Mouse (Mus musculus): ENCODE measurements around the gene 4933407L21Rik. TPM values are rescaled to one million over a fixed set of nuclear protein-coding genes. Genes with fewer than 3 reads are reported as not detected.

4933407L21Rik gene
- polyA plus RNA-seq, 1 experiment = 2.2 TPM

DNA sequence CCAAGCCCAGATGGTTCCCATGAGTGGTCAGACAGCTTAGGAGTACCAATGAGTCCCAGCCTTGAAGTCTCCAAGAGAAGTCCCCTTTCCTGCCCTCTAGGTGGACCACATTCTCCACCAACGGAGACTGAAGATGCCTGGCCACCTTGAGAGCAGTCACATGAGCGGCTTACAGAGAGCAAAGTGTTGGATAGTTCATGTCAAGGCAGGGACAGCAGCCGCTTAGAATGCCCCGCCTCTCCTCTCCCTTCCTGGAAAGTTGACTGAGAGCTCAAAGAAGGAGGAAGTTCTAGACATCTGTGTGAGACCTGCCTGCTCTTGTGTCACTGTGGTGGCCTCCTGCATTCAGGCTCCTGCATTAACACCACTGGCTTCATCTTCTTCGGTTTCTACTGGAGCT is 32.6 kb downstream of the 4933407L21Rik start, which contains the start of gene Gpr55:
Gene Gpr55 (minus strand): TSS at position 135 of the 400 bp plus-strand sequence.
- Histone ChIP-seq H3K27me3 (ENCODE audit: control insufficient read depth, insufficient read depth, low read length) (no peaks in the 10 kb centered on the region), H3K4me1 (replicated peaks; ENCODE audit: control insufficient read depth, insufficient read depth, low read length) (peaks cover 55% of the 10 kb centered on the region), H3K36me3 (ENCODE audit: control insufficient read depth, insufficient read depth, low read length) (no peaks in the 10 kb centered on the region), H3K27ac (ENCODE audit: control insufficient read depth, insufficient read depth, low read length) (peak within 1 kb of the TSS; percentile 55), H3K4me3 (ENCODE audit: control insufficient read depth, insufficient read depth, low read length) (no peak within 1 kb of the TSS)
- DNase-seq = peak; percentile 40
- WGBS = 3% methylated on average over 5 of the region's 5 CpGs
- no peak for TF ChIP-seq CTCF (IDR thresholded peaks at IDR 0.05; ENCODE audit: borderline replicate concordance, control insufficient read depth, extremely low read depth, insufficient read depth, low read length, poor library complexity)
- no peak for TF ChIP-seq POLR2A (IDR thresholded peaks at IDR 0.05; ENCODE audit: control insufficient read depth, extremely low read depth, insufficient read depth, low read length, poor library complexity)

DNA sequence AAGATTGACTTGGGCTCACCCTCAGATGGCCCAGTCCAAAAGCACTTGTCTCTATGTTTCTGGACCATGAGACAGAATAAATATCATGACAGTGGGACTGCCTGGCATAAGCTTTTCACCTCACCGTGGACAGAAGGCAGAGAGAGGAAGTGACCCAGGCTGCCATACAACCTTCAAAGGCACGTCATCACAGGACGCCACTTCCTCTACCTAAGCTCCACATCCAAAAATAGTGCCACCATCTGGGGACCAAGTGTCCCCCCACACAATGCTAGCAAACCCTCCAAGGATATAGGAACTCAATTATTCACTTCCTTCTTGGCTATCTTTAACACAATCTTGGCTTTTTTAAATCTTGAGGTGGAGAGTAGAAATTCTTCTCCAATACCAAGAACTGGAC is 33.8 kb downstream of the 4933407L21Rik start:
- 13% methylated on average over 3 of the region's 3 CpGs for WGBS
- no peaks in the 10 kb centered on the region for H3K36me3 ChIP-seq (ENCODE audit: control insufficient read depth, insufficient read depth, low read length)
- TF ChIP-seq POLR2A (IDR thresholded peaks at IDR 0.05; ENCODE audit: control insufficient read depth, extremely low read depth, insufficient read depth, low read length, poor library complexity) (no peak), CTCF (IDR thresholded peaks at IDR 0.05; ENCODE audit: borderline replicate concordance, control insufficient read depth, extremely low read depth, insufficient read depth, low read length, poor library complexity) (no peak)
- no peak overlapping the region for H3K27ac ChIP-seq (ENCODE audit: control insufficient read depth, insufficient read depth, low read length)
- peak; percentile 23 for DNase-seq
- peaks cover 47% of the 10 kb centered on the region for H3K4me1 ChIP-seq (replicated peaks; ENCODE audit: control insufficient read depth, insufficient read depth, low read length)
- no peak overlapping the region for H3K4me3 ChIP-seq (ENCODE audit: control insufficient read depth, insufficient read depth, low read length)
- H3K27me3 ChIP-seq (ENCODE audit: control insufficient read depth, insufficient read depth, low read length) = no peaks in the 10 kb centered on the region

DNA sequence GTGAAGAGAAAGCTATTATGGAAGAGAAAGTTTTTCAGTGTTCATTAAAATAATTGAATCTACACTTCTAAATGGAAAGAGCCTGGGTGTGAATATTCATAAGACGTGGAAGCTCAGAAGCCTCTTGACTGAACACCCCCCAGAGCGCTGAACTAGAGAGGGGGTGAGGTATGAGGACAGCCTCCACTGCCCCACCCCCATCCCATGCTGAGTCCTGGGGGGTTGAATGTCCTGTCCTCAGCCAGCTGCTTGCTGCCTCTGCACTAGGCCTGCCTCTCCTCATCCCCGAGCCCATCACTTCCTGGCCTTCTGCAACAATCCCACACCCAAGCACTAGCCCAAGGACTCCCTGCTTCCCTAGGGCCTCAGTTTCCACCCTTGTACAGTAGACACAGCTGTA is 37.6 kb downstream of the 4933407L21Rik start:
- TF ChIP-seq POLR2A (IDR thresholded peaks at IDR 0.05; ENCODE audit: control insufficient read depth, extremely low read depth, insufficient read depth, low read length, poor library complexity) = no peak
- TF ChIP-seq CTCF (IDR thresholded peaks at IDR 0.05; ENCODE audit: borderline replicate concordance, control insufficient read depth, extremely low read depth, insufficient read depth, low read length, poor library complexity) = no peak
- Histone ChIP-seq H3K27me3 (ENCODE audit: control insufficient read depth, insufficient read depth, low read length) (no peaks in the 10 kb centered on the region), H3K4me1 (replicated peaks; ENCODE audit: control insufficient read depth, insufficient read depth, low read length) (peaks cover 13% of the 10 kb centered on the region), H3K4me3 (ENCODE audit: control insufficient read depth, insufficient read depth, low read length) (no peak overlapping the region), H3K36me3 (ENCODE audit: control insufficient read depth, insufficient read depth, low read length) (no peaks in the 10 kb centered on the region), H3K27ac (ENCODE audit: control insufficient read depth, insufficient read depth, low read length) (no peak overlapping the region)
- no peak for DNase-seq
- WGBS = 92% methylated on average over 3 of the region's 3 CpGs

DNA sequence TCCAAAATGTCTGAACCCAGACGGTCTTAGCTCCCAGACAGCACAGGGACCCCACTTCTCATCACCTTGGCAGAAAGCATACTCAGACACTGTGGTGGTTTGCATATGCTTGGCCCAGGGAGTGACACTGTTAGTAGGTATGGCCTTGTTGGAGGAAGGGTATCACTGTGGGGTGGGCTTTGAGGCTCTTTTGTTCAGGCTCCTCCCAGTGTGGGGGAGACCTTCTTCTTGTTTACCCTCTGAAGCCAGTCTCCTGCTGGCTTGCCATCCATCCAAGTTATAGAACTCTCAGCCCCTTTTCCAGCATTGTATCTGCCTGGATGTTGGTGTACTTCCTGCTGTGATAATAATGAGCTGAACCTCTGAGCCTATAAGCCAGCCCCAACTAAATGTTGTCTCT is 40.8 kb downstream of the 4933407L21Rik start:
- no peak for DNase-seq
- 100% methylated on average over 1 of the region's 1 CpGs for WGBS
- TF ChIP-seq POLR2A (IDR thresholded peaks at IDR 0.05; ENCODE audit: control insufficient read depth, extremely low read depth, insufficient read depth, low read length, poor library complexity) (no peak), CTCF (IDR thresholded peaks at IDR 0.05; ENCODE audit: borderline replicate concordance, control insufficient read depth, extremely low read depth, insufficient read depth, low read length, poor library complexity) (no peak)
- H3K27ac ChIP-seq (ENCODE audit: control insufficient read depth, insufficient read depth, low read length) = no peak overlapping the region
- H3K4me1 ChIP-seq (replicated peaks; ENCODE audit: control insufficient read depth, insufficient read depth, low read length) = no peaks in the 10 kb centered on the region
- no peaks in the 10 kb centered on the region for H3K36me3 ChIP-seq (ENCODE audit: control insufficient read depth, insufficient read depth, low read length)
- no peak overlapping the region for H3K4me3 ChIP-seq (ENCODE audit: control insufficient read depth, insufficient read depth, low read length)
- H3K27me3 ChIP-seq (ENCODE audit: control insufficient read depth, insufficient read depth, low read length) = no peaks in the 10 kb centered on the region

DNA sequence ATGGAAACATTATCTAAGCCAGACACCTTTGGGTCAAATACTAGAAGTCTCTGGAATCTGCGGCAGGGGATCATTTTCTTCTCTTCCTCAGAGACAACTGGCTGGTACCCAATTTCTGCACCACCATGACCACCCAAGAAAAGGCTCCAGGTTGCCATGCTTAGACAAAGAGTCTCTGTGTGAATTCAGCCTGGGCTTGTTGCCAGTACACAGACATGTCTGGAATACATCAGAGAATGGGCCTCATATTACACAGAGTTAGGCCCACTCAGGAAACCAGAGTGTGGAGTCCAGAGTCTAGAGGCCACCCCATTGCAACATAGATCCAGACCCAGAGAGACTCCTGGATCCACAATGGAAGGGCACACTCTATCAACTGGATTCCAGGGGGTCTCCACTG is 41.2 kb downstream of the 4933407L21Rik start:
- DNase-seq = no peak
- TF ChIP-seq POLR2A (IDR thresholded peaks at IDR 0.05; ENCODE audit: control insufficient read depth, extremely low read depth, insufficient read depth, low read length, poor library complexity) = no peak
- WGBS = 93% methylated on average over 1 of the region's 1 CpGs

DNA sequence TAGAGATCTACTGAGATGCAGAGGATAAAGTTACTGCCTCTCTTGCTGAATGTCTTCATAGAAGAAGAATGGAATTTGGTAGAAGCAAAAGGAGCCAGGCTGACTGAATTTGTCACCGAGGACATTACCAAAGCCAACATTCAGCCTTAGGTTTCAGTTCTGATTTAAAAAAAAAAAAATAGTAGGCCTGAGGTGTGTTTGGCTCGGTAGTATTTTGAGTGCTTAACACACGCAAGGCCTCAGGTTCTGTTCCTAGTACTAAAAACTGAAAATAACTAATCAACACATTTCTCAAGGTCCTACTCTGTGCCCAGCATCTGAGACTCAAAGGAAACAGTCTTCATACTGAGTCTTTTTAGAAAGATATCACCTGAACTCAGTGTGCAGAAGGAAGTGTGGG is 42.8 kb downstream of the 4933407L21Rik start:
- Histone ChIP-seq H3K4me1 (replicated peaks; ENCODE audit: control insufficient read depth, insufficient read depth, low read length) (no peaks in the 10 kb centered on the region), H3K4me3 (ENCODE audit: control insufficient read depth, insufficient read depth, low read length) (no peak overlapping the region), H3K36me3 (ENCODE audit: control insufficient read depth, insufficient read depth, low read length) (no peaks in the 10 kb centered on the region), H3K27ac (ENCODE audit: control insufficient read depth, insufficient read depth, low read length) (no peak overlapping the region), H3K27me3 (ENCODE audit: control insufficient read depth, insufficient read depth, low read length) (no peaks in the 10 kb centered on the region)
- no peak for DNase-seq
- 91% methylated on average over 3 of the region's 3 CpGs for WGBS
- TF ChIP-seq POLR2A (IDR thresholded peaks at IDR 0.05; ENCODE audit: control insufficient read depth, extremely low read depth, insufficient read depth, low read length, poor library complexity) (no peak), CTCF (IDR thresholded peaks at IDR 0.05; ENCODE audit: borderline replicate concordance, control insufficient read depth, extremely low read depth, insufficient read depth, low read length, poor library complexity) (no peak)

More for the DNA sequence above, 41.2 kb downstream of the 4933407L21Rik start:
- Histone ChIP-seq H3K27ac (ENCODE audit: control insufficient read depth, insufficient read depth, low read length) (no peak overlapping the region), H3K4me1 (replicated peaks; ENCODE audit: control insufficient read depth, insufficient read depth, low read length) (no peaks in the 10 kb centered on the region), H3K27me3 (ENCODE audit: control insufficient read depth, insufficient read depth, low read length) (no peaks in the 10 kb centered on the region), H3K4me3 (ENCODE audit: control insufficient read depth, insufficient read depth, low read length) (no peak overlapping the region), H3K36me3 (ENCODE audit: control insufficient read depth, insufficient read depth, low read length) (no peaks in the 10 kb centered on the region)

DNA sequence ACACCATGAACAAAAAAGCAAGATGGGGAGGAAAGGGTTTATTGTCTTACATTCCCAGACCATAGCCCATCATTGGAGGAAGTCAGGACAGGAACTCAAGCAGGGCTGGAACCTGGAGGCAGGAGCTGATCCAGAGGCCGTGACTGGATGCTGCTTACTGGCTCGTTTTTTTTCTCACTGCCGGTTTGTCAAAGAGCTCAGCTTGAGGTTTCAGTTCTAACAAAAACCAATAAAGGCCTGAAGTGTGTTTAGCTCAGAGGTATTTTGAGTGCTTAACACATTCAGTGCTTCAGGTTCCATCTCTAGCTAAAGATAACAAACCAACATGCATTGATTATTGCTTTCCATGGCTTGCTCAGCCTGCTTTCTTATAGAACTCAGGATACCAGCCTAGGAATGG is 44.1 kb downstream of the 4933407L21Rik start:
- H3K4me1 ChIP-seq (replicated peaks; ENCODE audit: control insufficient read depth, insufficient read depth, low read length) = no peaks in the 10 kb centered on the region
- TF ChIP-seq POLR2A (IDR thresholded peaks at IDR 0.05; ENCODE audit: control insufficient read depth, extremely low read depth, insufficient read depth, low read length, poor library complexity) (no peak), CTCF (IDR thresholded peaks at IDR 0.05; ENCODE audit: borderline replicate concordance, control insufficient read depth, extremely low read depth, insufficient read depth, low read length, poor library complexity) (no peak)
- DNase-seq = no peak
- H3K36me3 ChIP-seq (ENCODE audit: control insufficient read depth, insufficient read depth, low read length) = no peaks in the 10 kb centered on the region
- no peak overlapping the region for H3K27ac ChIP-seq (ENCODE audit: control insufficient read depth, insufficient read depth, low read length)
- 84% methylated on average over 3 of the region's 3 CpGs for WGBS
- H3K27me3 ChIP-seq (ENCODE audit: control insufficient read depth, insufficient read depth, low read length) = no peaks in the 10 kb centered on the region
- no peak overlapping the region for H3K4me3 ChIP-seq (ENCODE audit: control insufficient read depth, insufficient read depth, low read length)
